Mouse (Mus musculus): ENCODE data around the gene Wwox. TPM values are rescaled to one million over a fixed set of nuclear protein-coding genes. Genes with fewer than 3 reads are reported as not detected.
A peak's percentile ranks its signal among the peaks of the same experiment; 100 is the strongest.

Gene Wwox
- polyA plus RNA-seq, 1 experiment = 17.3 TPM

GRCm38 (mm10) chr8:114958437-114959107 lies 519.1 kb downstream of the Wwox start:
- no peak overlapping the region for H3K4me3 ChIP-seq (ENCODE audit: insufficient read depth, low read length)
- no peak overlapping the region for H3K27ac ChIP-seq (ENCODE audit: insufficient read depth, low read length)
- TF ChIP-seq CTCF (IDR thresholded peaks at IDR 0.05; ENCODE audit: extremely low read depth, insufficient read depth, low read length) = no peak
- TF ChIP-seq POLR2A (IDR thresholded peaks at IDR 0.05; ENCODE audit: extremely low read depth, insufficient read depth, low read length) = no peak
- no peaks in the 10 kb centered on the region for H3K4me1 ChIP-seq (ENCODE audit: control insufficient read depth, insufficient read depth, low read length)

GRCm38 (mm10) chr8:114959406-114959805 lies 520.0 kb downstream of the Wwox start:
- Histone ChIP-seq H3K4me1 (ENCODE audit: control insufficient read depth, insufficient read depth, low read length) (no peaks in the 10 kb centered on the region), H3K4me3 (ENCODE audit: insufficient read depth, low read length) (no peak overlapping the region), H3K27ac (ENCODE audit: insufficient read depth, low read length) (no peak overlapping the region)
- TF ChIP-seq POLR2A (IDR thresholded peaks at IDR 0.05; ENCODE audit: extremely low read depth, insufficient read depth, low read length) (no peak), CTCF (IDR thresholded peaks at IDR 0.05; ENCODE audit: extremely low read depth, insufficient read depth, low read length) (no peak)

- Histone ChIP-seq H3K4me1 (ENCODE audit: control insufficient read depth, insufficient read depth, low read length) (no peaks in the 10 kb centered on the region), H3K4me3 (ENCODE audit: insufficient read depth, low read length) (no peak overlapping the region), H3K27ac (ENCODE audit: insufficient read depth, low read length) (no peak overlapping the region)
- TF ChIP-seq CTCF (IDR thresholded peaks at IDR 0.05; ENCODE audit: extremely low read depth, insufficient read depth, low read length) = no peak
- TF ChIP-seq POLR2A (IDR thresholded peaks at IDR 0.05; ENCODE audit: extremely low read depth, insufficient read depth, low read length) = no peak
Observed at GRCm38 (mm10) chr8:114962494-114962893, 523.0 kb downstream of the Wwox start.

- TF ChIP-seq CTCF (IDR thresholded peaks at IDR 0.05; ENCODE audit: extremely low read depth, insufficient read depth, low read length) (no peak), POLR2A (IDR thresholded peaks at IDR 0.05; ENCODE audit: extremely low read depth, insufficient read depth, low read length) (no peak)
- Histone ChIP-seq H3K27ac (ENCODE audit: insufficient read depth, low read length) (no peak overlapping the region), H3K4me3 (ENCODE audit: insufficient read depth, low read length) (no peak overlapping the region), H3K4me1 (ENCODE audit: control insufficient read depth, insufficient read depth, low read length) (no peaks in the 10 kb centered on the region)
Observed at GRCm38 (mm10) chr8:114963282-114963681, 523.8 kb downstream of the Wwox start.

GRCm38 (mm10) chr8:114964206-114964605 lies 524.8 kb downstream of the Wwox start:
- TF ChIP-seq CTCF (IDR thresholded peaks at IDR 0.05; ENCODE audit: extremely low read depth, insufficient read depth, low read length) = no peak
- Histone ChIP-seq H3K27ac (ENCODE audit: insufficient read depth, low read length) (no peak overlapping the region), H3K4me3 (ENCODE audit: insufficient read depth, low read length) (no peak overlapping the region), H3K4me1 (ENCODE audit: control insufficient read depth, insufficient read depth, low read length) (no peaks in the 10 kb centered on the region)

GRCm38 (mm10) chr8:114968842-114969241 lies 529.4 kb downstream of the Wwox start:
- Histone ChIP-seq H3K27ac (ENCODE audit: insufficient read depth, low read length) (no peak overlapping the region), H3K4me1 (ENCODE audit: control insufficient read depth, insufficient read depth, low read length) (peaks cover 3% of the 10 kb centered on the region; the same call in 1 of the 2 replicates), H3K4me3 (ENCODE audit: insufficient read depth, low read length) (no peak overlapping the region)
- TF ChIP-seq POLR2A (IDR thresholded peaks at IDR 0.05; ENCODE audit: extremely low read depth, insufficient read depth, low read length) = no peak
- no peak for TF ChIP-seq CTCF (IDR thresholded peaks at IDR 0.05; ENCODE audit: extremely low read depth, insufficient read depth, low read length)

- no peak overlapping the region for H3K27ac ChIP-seq (ENCODE audit: insufficient read depth, low read length)
- no peak overlapping the region for H3K4me3 ChIP-seq (ENCODE audit: insufficient read depth, low read length)
- peaks cover 3% of the 10 kb centered on the region; the same call in 1 of the 2 replicates for H3K4me1 ChIP-seq (ENCODE audit: control insufficient read depth, insufficient read depth, low read length)
- TF ChIP-seq CTCF (IDR thresholded peaks at IDR 0.05; ENCODE audit: extremely low read depth, insufficient read depth, low read length) = peak; percentile 87
- no peak for TF ChIP-seq POLR2A (IDR thresholded peaks at IDR 0.05; ENCODE audit: extremely low read depth, insufficient read depth, low read length)
Observed at GRCm38 (mm10) chr8:114971378-114971777, 531.9 kb downstream of the Wwox start.

GRCm38 (mm10) chr8:114973002-114973461 lies 533.6 kb downstream of the Wwox start:
- Histone ChIP-seq H3K4me3 (ENCODE audit: insufficient read depth, low read length) (no peak overlapping the region), H3K27ac (ENCODE audit: insufficient read depth, low read length) (no peak overlapping the region), H3K4me1 (ENCODE audit: control insufficient read depth, insufficient read depth, low read length) (peaks cover 3% of the 10 kb centered on the region; the same call in 1 of the 2 replicates)
- TF ChIP-seq CTCF (IDR thresholded peaks at IDR 0.05; ENCODE audit: extremely low read depth, insufficient read depth, low read length) (no peak), POLR2A (IDR thresholded peaks at IDR 0.05; ENCODE audit: extremely low read depth, insufficient read depth, low read length) (no peak)

- no peak for TF ChIP-seq CTCF (IDR thresholded peaks at IDR 0.05; ENCODE audit: extremely low read depth, insufficient read depth, low read length)
- no peak for TF ChIP-seq POLR2A (IDR thresholded peaks at IDR 0.05; ENCODE audit: extremely low read depth, insufficient read depth, low read length)
- H3K27ac ChIP-seq (ENCODE audit: insufficient read depth, low read length) = no peak overlapping the region
- peaks cover 3% of the 10 kb centered on the region; the same call in 1 of the 2 replicates for H3K4me1 ChIP-seq (ENCODE audit: control insufficient read depth, insufficient read depth, low read length)
- no peak overlapping the region for H3K4me3 ChIP-seq (ENCODE audit: insufficient read depth, low read length)
Observed at GRCm38 (mm10) chr8:114974336-114974950, 535.0 kb downstream of the Wwox start.

- TF ChIP-seq POLR2A (IDR thresholded peaks at IDR 0.05; ENCODE audit: extremely low read depth, insufficient read depth, low read length) (no peak), CTCF (IDR thresholded peaks at IDR 0.05; ENCODE audit: extremely low read depth, insufficient read depth, low read length) (no peak)
- peaks cover 3% of the 10 kb centered on the region; the same call in 1 of the 2 replicates for H3K4me1 ChIP-seq (ENCODE audit: control insufficient read depth, insufficient read depth, low read length)
- H3K27ac ChIP-seq (ENCODE audit: insufficient read depth, low read length) = no peak overlapping the region
- no peak overlapping the region for H3K4me3 ChIP-seq (ENCODE audit: insufficient read depth, low read length)
Observed at GRCm38 (mm10) chr8:114977746-114978145, 538.3 kb downstream of the Wwox start.
